ENCODE assay signal across 14 mouse cellular contexts in genomic region chr8:118380058-118380457, GRCm38 (mm10).
DNase-seq lines count a peak whose midpoint lies in the region; ATAC-seq and TF ChIP-seq lines count a peak whose summit lies in the region.
"Had no signal": no experiment of that assay in that cellular context is flagged by ENCODE, and none has a peak within 500 bp of the region (broad histone marks: within the 10 kb centered on the region; RNA-seq: fewer than 3 reads in every experiment).

No protein-coding gene starts in this region.

- no peak overlapping the region; the same call in 1 of the 2 replicates for H3K4me2 ChIP-seq in heart, embryonic 13.5 days
- no peak overlapping the region for H3K4me2 ChIP-seq in forebrain, embryonic 11.5 days (ENCODE audit: low read depth, low read length, severe bottlenecking)
- H3K4me2 ChIP-seq in heart, embryonic 15.5 days = no peak overlapping the region
- H3K4me2 ChIP-seq in midbrain, embryonic 14.5 days (ENCODE audit: low read length) = no peak overlapping the region
- no peak overlapping the region for H3K4me2 ChIP-seq in intestine, postnatal 0 days (replicated peaks; ENCODE audit: low read depth)

- H3K27me3 ChIP-seq in heart, embryonic 13.5 days (replicated peaks) = no peaks in the 10 kb centered on the region
- no peaks in the 10 kb centered on the region for H3K27me3 ChIP-seq in forebrain, embryonic 11.5 days (ENCODE audit: control insufficient read depth, insufficient read depth, low read length)
- no peaks in the 10 kb centered on the region for H3K27me3 ChIP-seq in heart, embryonic 15.5 days
- H3K27me3 ChIP-seq in midbrain, embryonic 14.5 days (ENCODE audit: control insufficient read depth, insufficient read depth, low read length) = no peaks in the 10 kb centered on the region
- H3K27me3 ChIP-seq in intestine, postnatal 0 days (replicated peaks; ENCODE audit: control insufficient read depth, insufficient read depth, low read length) = no peaks in the 10 kb centered on the region

- peaks cover 58% of the 10 kb centered on the region for H3K4me1 ChIP-seq in heart, embryonic 13.5 days
- H3K4me1 ChIP-seq in forebrain, embryonic 11.5 days (replicated peaks; ENCODE audit: control insufficient read depth, insufficient read depth, low read length) = 0 out of 2 replicates have a peak, but pooled peaks cover 1% of the 10 kb centered on the region
- H3K4me1 ChIP-seq in heart, embryonic 15.5 days (replicated peaks) = peaks cover 47% of the 10 kb centered on the region
- peaks cover 19% of the 10 kb centered on the region; the same call in 1 of the 2 replicates for H3K4me1 ChIP-seq in midbrain, embryonic 14.5 days (ENCODE audit: control insufficient read depth, insufficient read depth, low read length)
- no peaks in the 10 kb centered on the region for H3K4me1 ChIP-seq in intestine, postnatal 0 days (replicated peaks; ENCODE audit: control insufficient read depth, insufficient read depth, low read length)

- H3K27ac ChIP-seq in heart, embryonic 13.5 days (replicated peaks) = peak overlapping the region; percentile 88
- H3K27ac ChIP-seq in forebrain, embryonic 11.5 days (ENCODE audit: low read depth, low read length) = no peak overlapping the region
- H3K27ac ChIP-seq in heart, embryonic 15.5 days = peak overlapping the region; percentile 77
- H3K27ac ChIP-seq in midbrain, embryonic 14.5 days (replicated peaks; ENCODE audit: low read depth, low read length) = peak overlapping the region; percentile 60
- H3K27ac ChIP-seq in intestine, postnatal 0 days (ENCODE audit: low read depth, low read length) = no peak overlapping the region
- H3K27ac ChIP-seq: liver, embryonic 14.5 days had no signal

- H3K9ac ChIP-seq in heart, embryonic 13.5 days = peak overlapping the region; percentile 34; the same call in 1 of the 2 replicates
- H3K9ac ChIP-seq in forebrain, embryonic 11.5 days (ENCODE audit: low read length) = no peak overlapping the region
- no peak overlapping the region for H3K9ac ChIP-seq in heart, embryonic 15.5 days
- no peak overlapping the region for H3K9ac ChIP-seq in midbrain, embryonic 14.5 days (replicated peaks; ENCODE audit: low read length)
- H3K9ac ChIP-seq in intestine, postnatal 0 days (ENCODE audit: low read depth, low read length) = no peak overlapping the region
- H3K9ac ChIP-seq: liver, embryonic 14.5 days had no signal

- ATAC-seq in heart, embryonic 13.5 days (ENCODE audit: extremely low read depth, insufficient number of reproducible peaks, low FRiP score, low TSS enrichment) = no peak
- ATAC-seq in forebrain, embryonic 11.5 days (replicated peaks; ENCODE audit: low FRiP score) = 0 out of 2 replicates have a peak, but pooled peaks have one; percentile 44
- no peak for ATAC-seq in heart, embryonic 15.5 days (replicated peaks; ENCODE audit: insufficient number of reproducible peaks, insufficient read depth, low FRiP score, low read depth)
- no peak for ATAC-seq in midbrain, embryonic 14.5 days (ENCODE audit: low FRiP score, low TSS enrichment)
- ATAC-seq in intestine, postnatal 0 days = no peak
- ATAC-seq: activated CD4-positive, CD25-positive, alpha-beta regulatory T cell, adult 4 months had no signal

- H3K9me3 ChIP-seq in heart, embryonic 13.5 days = no peaks in the 10 kb centered on the region
- no peaks in the 10 kb centered on the region for H3K9me3 ChIP-seq in forebrain, embryonic 11.5 days (ENCODE audit: control insufficient read depth, low read length)
- no peaks in the 10 kb centered on the region for H3K9me3 ChIP-seq in heart, embryonic 15.5 days (replicated peaks)
- no peaks in the 10 kb centered on the region for H3K9me3 ChIP-seq in midbrain, embryonic 14.5 days (ENCODE audit: control insufficient read depth, low read length)
- no peaks in the 10 kb centered on the region for H3K9me3 ChIP-seq in intestine, postnatal 0 days (ENCODE audit: control insufficient read depth)

- H3K36me3 ChIP-seq in heart, embryonic 13.5 days = no peaks in the 10 kb centered on the region
- H3K36me3 ChIP-seq in forebrain, embryonic 11.5 days (ENCODE audit: control insufficient read depth, insufficient read depth, low read length) = no peaks in the 10 kb centered on the region
- no peaks in the 10 kb centered on the region for H3K36me3 ChIP-seq in heart, embryonic 15.5 days
- no peaks in the 10 kb centered on the region for H3K36me3 ChIP-seq in midbrain, embryonic 14.5 days (ENCODE audit: control insufficient read depth, insufficient read depth, low read length)
- no peaks in the 10 kb centered on the region for H3K36me3 ChIP-seq in intestine, postnatal 0 days (ENCODE audit: control insufficient read depth, insufficient read depth)

- DNase-seq in heart, adult 8-10 months (ENCODE audit: low spot score) = no peak
- DNase-seq in forebrain, embryonic 11.5 days (ENCODE audit: low spot score) = no peak
- DNase-seq in midbrain, embryonic 14.5 days = no peak
- DNase-seq in embryo, embryonic 9.5 days (ENCODE audit: extremely low spot score) = no peak
- no peak for DNase-seq in kidney, adult 9 months
- DNase-seq: cerebellum, adult 9-11 months; gastrocnemius, postnatal 14 days; kidney, adult 11 months; lung, postnatal 14 days had no signal

- 50% methylated on average over 8 of the region's 8 CpGs for WGBS in heart, embryonic 13.5 days
- 72% methylated on average over 8 of the region's 8 CpGs for WGBS in forebrain, embryonic 11.5 days
- 51% methylated on average over 8 of the region's 8 CpGs for WGBS in heart, embryonic 15.5 days
- WGBS in midbrain, embryonic 14.5 days = 59% methylated on average over 8 of the region's 8 CpGs
- 73% methylated on average over 8 of the region's 8 CpGs for WGBS in intestine, postnatal 0 days

- no peak overlapping the region for H3K4me3 ChIP-seq in heart, embryonic 13.5 days
- no peak overlapping the region for H3K4me3 ChIP-seq in forebrain, embryonic 11.5 days (ENCODE audit: low read depth, low read length)
- H3K4me3 ChIP-seq in heart, embryonic 15.5 days = no peak overlapping the region
- H3K4me3 ChIP-seq in midbrain, embryonic 14.5 days (replicated peaks; ENCODE audit: low read depth, low read length) = no peak overlapping the region
- H3K4me3 ChIP-seq in intestine, postnatal 0 days (ENCODE audit: low read depth, low read length) = no peak overlapping the region

- no peak for TF ChIP-seq CTCF in intestine, postnatal 0 days (IDR thresholded peaks at IDR 0.05; ENCODE audit: low read depth)

Comparison
In these comparisons a context has a peak if more than half of its experiments do, and no peak if none do; other contexts are left out.
1. H3K27ac ChIP-seq: peak in heart, embryonic 13.5 days (single experiment), heart, embryonic 15.5 days (single experiment) and midbrain, embryonic 14.5 days (single experiment); none in forebrain, embryonic 11.5 days (single experiment) and intestine, postnatal 0 days (single experiment).